Mouse (Mus musculus): ENCODE data around the gene Bmp2k.

Gene Bmp2k

DNA sequence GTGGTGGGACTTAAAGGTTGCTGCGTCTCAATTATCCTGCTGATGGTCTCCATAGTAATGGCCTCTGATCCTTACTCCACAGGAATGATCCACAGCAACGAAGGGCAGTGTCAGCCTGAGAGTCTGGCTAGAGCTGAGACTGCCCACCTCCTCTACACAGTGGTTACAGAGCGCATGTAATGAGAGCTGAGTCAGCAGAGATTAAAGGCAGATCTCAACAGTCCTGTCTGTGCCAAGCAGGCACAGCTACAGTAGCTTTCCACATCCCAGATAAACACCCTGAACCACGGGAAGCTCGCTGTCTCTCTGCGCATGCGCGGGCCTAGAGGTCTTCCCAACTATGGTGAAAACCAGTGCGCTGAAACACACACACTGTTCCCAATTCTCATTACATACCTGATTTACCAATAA is 100.1 kb downstream of the Bmp2k start:
- DNase-seq (ENCODE audit: low read depth, low spot score), result peak; percentile 40

DNA sequence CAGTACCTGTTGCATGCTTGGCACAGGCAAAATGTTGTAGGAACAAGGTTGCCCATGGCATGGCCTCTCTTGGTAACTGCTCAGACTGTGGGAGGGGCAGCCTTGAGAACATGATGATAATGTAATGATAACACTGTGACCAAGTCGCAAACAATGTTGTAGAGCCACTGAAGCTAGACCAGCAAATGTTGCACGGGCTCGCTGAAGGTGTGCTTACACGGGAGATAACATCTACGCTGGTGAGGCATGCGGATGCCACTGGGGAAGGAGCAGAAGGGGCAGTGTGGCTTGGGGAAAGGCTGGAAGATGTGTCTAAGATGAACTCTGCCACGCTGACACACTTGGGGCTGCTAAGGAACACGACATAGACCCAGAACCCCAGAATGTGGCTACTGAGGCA is 102.5 kb downstream of the Bmp2k start:
- no peak for DNase-seq (ENCODE audit: low read depth, low spot score)

DNA sequence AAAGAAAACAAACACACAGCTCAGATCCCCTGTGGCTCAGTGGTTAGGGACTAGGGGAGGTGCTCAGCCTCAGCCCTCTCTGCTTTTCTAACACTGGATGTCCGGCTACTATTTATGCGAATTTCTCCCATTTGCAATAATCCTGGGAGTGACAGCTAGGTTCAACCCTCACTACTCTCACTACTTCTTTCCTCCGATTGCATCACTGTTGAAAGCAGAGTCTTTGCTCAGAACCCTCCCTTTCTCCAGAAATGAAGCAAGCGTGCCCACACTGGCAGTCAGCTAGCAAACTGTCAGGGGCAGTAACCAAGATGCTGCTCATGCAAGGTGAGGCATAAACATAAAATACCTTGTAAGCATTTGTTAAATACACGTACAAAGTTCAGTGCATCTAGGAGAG is 110.8 kb downstream of the Bmp2k start:
- no peak for DNase-seq (ENCODE audit: low read depth, low spot score)

DNA sequence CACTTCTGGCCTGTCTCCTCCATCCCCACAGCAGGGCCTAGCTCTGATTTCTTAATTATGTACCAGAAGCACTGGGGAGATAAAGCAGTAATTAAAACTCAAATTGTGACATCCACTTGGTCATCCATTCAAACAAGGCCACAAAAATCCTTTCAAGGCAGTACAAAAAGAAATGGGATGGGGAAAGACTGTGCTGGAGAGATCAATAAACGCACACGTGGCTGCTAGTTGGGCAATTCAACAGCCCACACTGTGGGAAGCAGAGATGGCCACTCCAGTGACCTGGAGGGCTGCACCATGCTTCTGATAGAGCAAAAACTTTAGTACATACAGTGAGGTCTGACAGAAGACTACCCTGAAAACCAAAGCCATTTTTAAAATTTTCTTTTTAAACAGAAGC is 112.6 kb downstream of the Bmp2k start:
- no peak for DNase-seq (ENCODE audit: low read depth, low spot score)

DNA sequence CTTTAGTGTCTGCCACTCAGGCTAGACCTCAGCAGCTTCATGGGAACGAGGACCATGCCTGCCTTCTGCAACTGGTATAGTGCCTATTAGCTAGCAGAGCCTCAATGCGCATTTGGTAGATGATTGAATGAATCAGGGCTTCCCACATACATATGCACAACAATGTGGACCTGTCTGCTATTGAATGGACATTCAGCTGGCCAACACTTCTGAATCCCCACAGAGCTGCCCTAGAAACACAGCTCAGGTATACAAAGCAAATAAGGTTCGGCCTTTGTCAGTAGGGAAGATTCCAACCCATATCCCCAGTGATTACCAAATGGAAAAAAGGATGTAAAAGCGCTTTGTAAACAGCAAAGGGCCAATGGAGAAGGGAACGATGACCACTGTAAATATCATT is 113.2 kb downstream of the Bmp2k start:
- peak; percentile 50 for DNase-seq (ENCODE audit: low read depth, low spot score)

DNA sequence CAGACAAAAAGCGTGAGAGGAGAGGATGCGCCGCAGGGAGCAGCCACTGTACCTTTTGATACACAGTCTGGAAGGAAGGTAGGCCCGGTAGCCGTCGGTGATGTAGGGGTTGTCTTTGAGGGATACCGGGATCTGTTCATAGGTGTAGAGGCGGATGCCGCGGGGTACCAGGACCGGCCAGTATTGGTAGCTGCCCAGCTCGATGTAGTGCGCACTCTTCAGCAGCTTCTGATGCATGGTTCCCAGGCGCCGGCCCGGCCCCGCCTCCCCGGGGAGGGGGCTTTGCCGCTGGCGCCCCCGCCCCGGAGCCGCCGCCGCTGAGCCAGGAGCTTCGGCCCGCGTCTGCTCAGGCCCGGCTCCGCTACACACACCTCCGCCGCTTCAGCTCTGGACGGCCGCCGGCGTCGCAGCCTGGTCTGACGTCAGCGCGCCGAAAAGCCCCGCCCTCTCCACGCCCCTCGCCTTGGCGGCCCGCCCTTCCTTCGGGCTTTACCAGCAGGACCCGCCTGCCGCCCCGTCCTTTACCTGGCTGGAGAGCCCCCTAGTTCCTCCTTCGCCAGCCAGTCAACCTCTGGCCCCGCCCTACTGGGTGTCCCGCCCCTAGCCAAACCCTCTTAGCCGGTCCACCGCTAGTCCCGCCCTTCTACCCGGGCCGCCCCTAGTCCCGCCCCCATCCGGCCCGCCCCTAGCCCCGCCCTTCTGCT is 113.9 kb downstream of the Bmp2k start, which contains the start of gene Paqr3:
Paqr3 (minus strand) TSS at position 390 of the 704 bp plus-strand sequence.
- DNase-seq (ENCODE audit: low read depth, low spot score), result peak; percentile 98

DNA sequence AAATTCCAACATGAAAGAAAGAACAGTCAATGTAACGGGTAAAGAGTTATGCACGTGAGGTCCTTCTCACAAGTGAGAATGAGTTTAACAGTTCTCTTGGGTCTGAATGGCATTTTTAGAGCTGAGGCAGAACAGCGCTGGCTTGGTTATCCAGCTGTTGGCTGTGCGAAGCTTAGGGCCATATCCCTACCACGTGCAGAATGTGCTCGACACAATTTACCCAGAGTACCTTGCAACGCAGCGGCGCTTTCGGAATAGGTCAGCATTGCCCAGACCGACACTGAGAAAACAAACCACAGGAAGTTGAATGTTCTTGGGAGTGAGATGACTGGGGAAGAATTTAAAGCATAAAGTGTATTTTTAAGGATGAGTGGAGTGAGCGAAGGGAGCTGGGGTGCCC is 127.5 kb downstream of the Bmp2k start:
- DNase-seq (ENCODE audit: low read depth, low spot score), result no peak

DNA sequence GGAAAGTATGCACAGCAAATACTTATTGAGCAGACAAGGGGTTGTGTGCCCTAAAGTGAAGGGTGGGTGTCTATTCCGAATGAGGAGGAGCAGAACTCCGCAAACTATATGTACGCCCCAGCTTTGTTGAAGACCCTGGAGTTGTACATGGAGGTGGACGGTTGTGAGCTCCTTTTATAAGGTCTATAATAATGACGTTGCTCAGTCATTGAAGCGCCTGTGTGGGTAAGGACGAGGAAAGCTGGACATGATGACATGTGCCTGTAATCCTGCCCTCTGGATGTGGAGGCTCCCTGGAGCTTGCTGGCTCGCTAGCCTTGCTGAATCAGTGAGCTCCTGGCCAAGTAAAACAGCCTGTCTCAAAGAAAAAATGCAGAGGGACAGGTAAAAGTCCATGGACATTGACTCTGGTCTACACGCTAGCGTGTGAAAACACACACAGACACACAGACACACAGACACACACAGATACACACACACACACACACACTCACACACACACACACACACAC is 128.0 kb downstream of the Bmp2k start:
- no peak for DNase-seq (ENCODE audit: low read depth, low spot score)

DNA sequence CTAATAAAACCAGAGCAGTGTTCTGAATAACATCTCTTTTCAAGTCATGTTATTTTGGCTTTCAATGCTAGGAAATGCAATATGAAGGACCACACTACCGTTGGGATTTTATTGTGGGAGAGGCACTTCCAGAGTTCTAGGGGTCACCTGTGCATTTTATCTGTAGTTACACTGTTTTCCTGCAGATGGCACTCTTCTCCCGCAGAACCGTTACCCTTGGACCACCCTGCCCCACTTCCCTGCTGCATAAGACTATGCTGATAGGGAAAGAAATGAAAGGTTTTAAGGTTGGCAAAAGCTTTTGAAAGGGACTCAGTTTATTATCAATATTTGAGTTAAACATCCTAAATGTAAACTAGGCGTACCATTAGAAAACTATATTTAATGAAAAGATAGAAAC is 128.5 kb downstream of the Bmp2k start:
- DNase-seq (ENCODE audit: low read depth, low spot score), result peak; percentile 40

DNA sequence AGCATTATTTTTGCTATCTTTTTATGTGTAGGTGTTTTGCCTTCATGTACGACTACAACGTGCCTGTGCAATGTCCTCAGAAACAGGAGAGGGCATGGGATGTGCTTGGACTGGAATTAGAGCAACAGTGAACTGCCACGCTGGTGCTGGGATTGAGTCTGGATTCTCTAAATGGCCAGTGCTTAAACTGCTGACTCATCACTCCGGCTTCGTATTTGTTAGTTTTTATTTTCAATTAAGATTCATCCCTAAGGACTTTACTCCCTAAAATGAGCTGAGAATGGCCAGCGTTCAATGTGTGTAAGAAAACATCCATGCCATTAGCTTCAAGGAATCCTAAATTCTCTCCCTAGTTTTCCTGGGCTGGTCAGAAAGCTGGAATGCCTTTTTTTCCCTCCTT is 129.8 kb downstream of the Bmp2k start:
- DNase-seq (ENCODE audit: low read depth, low spot score), result no peak

DNA sequence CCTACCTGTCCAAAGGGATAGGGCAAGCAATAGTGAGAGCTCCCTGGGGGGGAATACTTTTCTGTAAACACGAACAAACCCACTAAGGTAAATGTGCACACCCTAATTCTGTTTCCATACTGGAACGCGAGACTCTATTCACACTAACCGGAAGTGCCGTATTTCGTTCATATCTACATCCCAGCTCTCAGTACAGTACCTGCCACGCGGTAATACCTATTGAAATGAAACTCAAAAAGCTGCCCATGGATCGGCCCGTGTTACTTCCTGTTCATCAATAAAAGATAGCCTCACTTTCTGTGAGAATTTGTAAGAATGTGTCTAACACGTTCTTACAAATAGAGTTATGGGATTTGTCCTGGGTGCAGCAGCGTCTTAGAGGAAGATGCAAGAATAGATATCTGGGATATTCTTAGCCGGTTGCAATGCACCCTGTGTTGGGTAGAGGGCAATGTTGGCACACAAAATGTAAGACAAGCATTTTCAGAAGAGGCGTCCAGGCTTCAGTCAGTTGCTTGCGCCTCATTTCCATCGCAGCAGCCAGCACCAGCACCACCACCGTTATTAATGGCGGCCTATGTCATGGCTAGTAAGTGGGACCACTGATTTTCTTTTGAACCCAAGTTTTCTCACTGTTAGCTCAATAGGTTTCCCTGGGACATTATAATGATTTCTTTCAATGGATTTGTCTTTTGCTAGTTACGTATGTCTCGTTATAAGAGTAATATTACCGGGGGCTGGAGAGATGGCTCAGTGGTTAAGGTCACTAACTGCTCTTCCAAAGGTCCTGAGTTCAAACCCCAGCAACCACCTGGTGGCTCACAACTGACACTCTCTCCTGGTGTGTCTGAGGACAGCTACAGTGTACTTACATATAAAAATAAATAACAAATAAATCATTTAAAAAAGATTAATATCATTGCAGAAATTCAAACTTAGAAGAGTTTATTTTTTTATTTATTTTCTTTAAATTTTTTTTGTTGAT is 131.0 kb downstream of the Bmp2k start:
- peak; percentile 94 for DNase-seq (ENCODE audit: low read depth, low spot score)

DNA sequence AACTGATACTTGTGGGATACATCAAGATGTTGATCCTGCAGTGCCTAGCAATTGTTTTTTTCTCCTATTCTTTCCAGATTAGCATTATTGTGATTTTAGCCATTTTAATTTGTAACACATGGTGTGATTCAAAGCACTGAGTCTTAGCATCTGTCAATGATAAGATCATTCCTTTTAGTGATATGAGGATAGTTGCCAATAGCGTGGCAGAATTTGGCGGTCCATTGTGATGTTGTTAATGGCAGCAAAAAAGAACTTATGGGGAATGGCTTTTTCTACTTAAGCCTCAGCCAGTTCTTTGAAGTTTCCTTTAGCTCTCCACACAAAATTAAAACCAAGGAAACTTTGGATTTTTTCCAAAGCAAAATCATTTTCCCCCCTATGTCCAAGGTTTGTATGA is 132.1 kb downstream of the Bmp2k start:
- no peak for DNase-seq (ENCODE audit: low read depth, low spot score)

DNA sequence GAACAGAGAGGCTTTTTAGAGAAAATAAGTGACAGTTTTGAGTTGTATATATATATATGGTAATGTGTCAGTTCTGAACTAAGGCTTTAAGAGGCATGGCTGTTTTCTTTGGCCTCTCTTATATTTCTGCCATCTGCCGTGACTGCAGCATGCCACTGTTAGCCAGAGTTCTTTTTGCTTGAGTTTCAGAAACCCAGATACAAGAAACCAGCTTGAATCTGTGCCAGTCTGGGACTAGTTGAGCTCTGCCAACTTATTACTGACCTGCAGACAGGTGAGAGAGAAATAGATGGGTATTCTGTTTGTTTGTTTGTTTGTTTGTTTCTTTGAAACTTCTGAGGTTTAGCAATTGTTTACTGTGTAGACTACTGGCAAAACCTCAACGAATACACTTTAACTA is 137.8 kb downstream of the Bmp2k start:
- DNase-seq (ENCODE audit: low read depth, low spot score), result peak; percentile 19
